Mouse (Mus musculus) liver, embryonic 11.5 days (tissue): ENCODE data around the gene Sdc4. TPM values are rescaled to one million over a fixed set of nuclear protein-coding genes. Genes with fewer than 3 reads are reported as not detected.

Source experiments
- ATAC-seq: fragments of 200-750 bp; cut with Nextera tagmentation; replicated peaks from 2 replicates; pipeline ENCODE4 v1.8.0; 2017; ENCODE audit warnings: moderate number of reproducible peaks, mild to moderate bottlenecking, moderate TSS enrichment, moderate library complexity; ENCODE audit not compliant: low FRiP score
- DNase-seq: peaks from one replicate; pipeline ENCODE4 v3.0.0-alpha.2; 2017; ENCODE audit warnings: low spot score
- H3K27ac ChIP-seq: fragments of 300-500 bp; sonication (generic); 2 replicates; pipeline ENCODE4 v1.5.1; 2014; ENCODE audit warnings: mild to moderate bottlenecking, low read depth, low read length, control low read depth
- H3K27me3 ChIP-seq: fragments of 300-500 bp; sonication (generic); replicated peaks from 2 replicates; pipeline ENCODE4 v1.6.1; 2014; ENCODE audit warnings: low read length, mixed read lengths; ENCODE audit not compliant: control insufficient read depth, insufficient read depth
- H3K36me3 ChIP-seq: fragments of 300-500 bp; sonication (generic); 2 replicates; pipeline ENCODE4 v1.6.1; 2014; ENCODE audit warnings: mild to moderate bottlenecking, low read length, moderate library complexity, mixed read lengths; ENCODE audit not compliant: control insufficient read depth, insufficient read depth
- H3K4me1 ChIP-seq: fragments of 300-500 bp; sonication (generic); replicated peaks from 2 replicates; pipeline ENCODE4 v1.6.1; 2014; ENCODE audit warnings: low read length, mixed read lengths; ENCODE audit not compliant: control insufficient read depth, insufficient read depth
- H3K4me2 ChIP-seq: fragments of 300-500 bp; sonication (generic); 2 replicates; pipeline ENCODE4 v1.6.1; 2014; ENCODE audit warnings: mild to moderate bottlenecking, control low read depth, moderate library complexity
- H3K4me3 ChIP-seq: fragments of 300-500 bp; sonication (generic); 2 replicates; pipeline ENCODE4 v1.5.1; 2014; ENCODE audit warnings: low read depth, low read length, control low read depth
- H3K9ac ChIP-seq: fragments of 300-500 bp; sonication (generic); 2 replicates; pipeline ENCODE4 v1.6.1; 2014; ENCODE audit warnings: low read depth, low read length, control low read depth
- H3K9me3 ChIP-seq: fragments of 300-500 bp; sonication (generic); 2 replicates; pipeline ENCODE4 v1.6.1; 2016; ENCODE audit warnings: low read length, inconsistent platforms, mixed read lengths; ENCODE audit not compliant: control insufficient read depth
- WGBS: fragments of 180-500 bp; shearing (Covaris S2); extraction: QIAGEN DNeasy Blood & Tissue Kit; methylation state at CpG from one replicate; pipeline ENCODE4 v1.1.7; 2014; 5-methylcytosine and 5-hydroxymethylcytosine counted together
- polyA plus RNA-seq: library from polyadenylated mRNA; unstranded; fragments of >200 nt; fragmentation: Nextera tagmentation; extraction: Ambion mirVana; gene quantifications from 2 replicates; pipeline ENCODE4 v1.2.1, GENCODE M21; 2014

Sdc4 gene
- polyA plus RNA-seq, 1 experiment from 2014 or later: 38.9 TPM

- WGBS: 34% methylated on average over 3 of the region's 3 CpGs
- ATAC-seq: no peak
Measured at GRCm38 (mm10) chr2:164436961-164437360, 6.7 kb downstream of the Sdc4 start.

GRCm38 (mm10) chr2:164436215-164436913 lies 7.3 kb downstream of the Sdc4 start:
- H3K27ac ChIP-seq: peak overlapping the region; percentile 41
- ATAC-seq (no peak), DNase-seq (no peak)
- H3K4me1 ChIP-seq: peaks cover 35% of the 10 kb centered on the region
- H3K27me3 ChIP-seq: peaks cover 25% of the 10 kb centered on the region
- H3K4me2 ChIP-seq: peak overlapping the region; percentile 32
- WGBS: 26% methylated on average over 8 of the region's 8 CpGs
- H3K9me3 ChIP-seq: no peaks in the 10 kb centered on the region
- H3K9ac ChIP-seq: no peak overlapping the region
- no peak overlapping the region for H3K4me3 ChIP-seq
- H3K36me3 ChIP-seq: no peaks in the 10 kb centered on the region

More at GRCm38 (mm10) chr2:164436961-164437360, 6.7 kb downstream of the Sdc4 start:
- no peak for DNase-seq
- Histone ChIP-seq H3K9me3 (no peaks in the 10 kb centered on the region), H3K4me1 (peaks cover 29% of the 10 kb centered on the region), H3K36me3 (no peaks in the 10 kb centered on the region), H3K27me3 (peaks cover 26% of the 10 kb centered on the region), H3K27ac (peak overlapping the region; percentile 41; the same call in 1 of the 2 replicates), H3K9ac (no peak overlapping the region), H3K4me3 (no peak overlapping the region), H3K4me2 (peak overlapping the region; percentile 32)

- DNase-seq (no peak), ATAC-seq (no peak)
- Histone ChIP-seq H3K4me2 (peak overlapping the region; percentile 14; the same call in 1 of the 2 replicates), H3K9me3 (no peaks in the 10 kb centered on the region), H3K36me3 (no peaks in the 10 kb centered on the region), H3K4me3 (no peak overlapping the region), H3K4me1 (peaks cover 43% of the 10 kb centered on the region), H3K27me3 (peaks cover 23% of the 10 kb centered on the region), H3K27ac (no peak overlapping the region; the same call in 1 of the 2 replicates), H3K9ac (no peak overlapping the region)
- 23% methylated on average over 5 of the region's 5 CpGs for WGBS
Measured at GRCm38 (mm10) chr2:164435216-164436090, 8.2 kb downstream of the Sdc4 start.

GRCm38 (mm10) chr2:164434681-164435080 lies 9.0 kb downstream of the Sdc4 start:
- Histone ChIP-seq H3K4me2 (peak overlapping the region; percentile 14; the same call in 1 of the 2 replicates), H3K27ac (no peak overlapping the region; the same call in 1 of the 2 replicates), H3K9ac (no peak overlapping the region)

GRCm38 (mm10) chr2:164433278-164433895 lies 10.3 kb downstream of the Sdc4 start:
- peak overlapping the region; percentile 8; the same call in 1 of the 2 replicates for H3K27ac ChIP-seq
- H3K4me2 ChIP-seq: peak overlapping the region; percentile 16; the same call in 1 of the 2 replicates
- no peak overlapping the region for H3K4me3 ChIP-seq
- peaks cover 41% of the 10 kb centered on the region for H3K27me3 ChIP-seq
- no peak for DNase-seq
- no peak overlapping the region for H3K9ac ChIP-seq
- H3K36me3 ChIP-seq: no peaks in the 10 kb centered on the region
- peaks cover 41% of the 10 kb centered on the region for H3K4me1 ChIP-seq
- WGBS: 62% methylated on average over 9 of the region's 9 CpGs
- H3K9me3 ChIP-seq: no peaks in the 10 kb centered on the region
- ATAC-seq: no peak

More at GRCm38 (mm10) chr2:164434681-164435080, 9.0 kb downstream of the Sdc4 start:
- ATAC-seq (no peak), DNase-seq (no peak)
- H3K36me3 ChIP-seq: no peaks in the 10 kb centered on the region
- WGBS: 67% methylated on average over 3 of the region's 3 CpGs
- peaks cover 46% of the 10 kb centered on the region for H3K4me1 ChIP-seq
- H3K4me3 ChIP-seq: no peak overlapping the region
- H3K9me3 ChIP-seq: no peaks in the 10 kb centered on the region
- H3K27me3 ChIP-seq: peaks cover 30% of the 10 kb centered on the region

GRCm38 (mm10) chr2:164432541-164433191 lies 11.0 kb downstream of the Sdc4 start:
- no peaks in the 10 kb centered on the region for H3K9me3 ChIP-seq
- peak overlapping the region; percentile 16 for H3K4me2 ChIP-seq
- H3K27me3 ChIP-seq: peaks cover 45% of the 10 kb centered on the region
- H3K4me1 ChIP-seq: peaks cover 41% of the 10 kb centered on the region
- H3K4me3 ChIP-seq: no peak overlapping the region
- 17% methylated on average over 22 of the region's 22 CpGs for WGBS
- peaks cover 4% of the 10 kb centered on the region; the same call in 1 of the 2 replicates for H3K36me3 ChIP-seq
- no peak for ATAC-seq
- H3K27ac ChIP-seq: peak overlapping the region; percentile 8
- DNase-seq: no peak
- no peak overlapping the region for H3K9ac ChIP-seq

GRCm38 (mm10) chr2:164431676-164432465 lies 11.8 kb downstream of the Sdc4 start:
- DNase-seq: no peak
- Histone ChIP-seq H3K4me1 (peaks cover 41% of the 10 kb centered on the region), H3K4me2 (peak overlapping the region; percentile 16), H3K9ac (no peak overlapping the region), H3K4me3 (no peak overlapping the region), H3K9me3 (no peaks in the 10 kb centered on the region), H3K27ac (peak overlapping the region; percentile 8; the same call in 1 of the 2 replicates), H3K27me3 (peaks cover 45% of the 10 kb centered on the region), H3K36me3 (peaks cover 4% of the 10 kb centered on the region; the same call in 1 of the 2 replicates)
- ATAC-seq: no peak
- 64% methylated on average over 9 of the region's 9 CpGs for WGBS
